Mouse (Mus musculus): Measurements from ENCODE around the gene Rbfox2. TPM values are rescaled to one million over a fixed set of nuclear protein-coding genes. Genes with fewer than 3 reads are reported as not detected.

Rbfox2 gene
- total RNA-seq, 2 experiments from 2014 or later, result 244 to 265 TPM

- DNase-seq (ENCODE audit: low spot score in 2 of 2), result no peak
- intact Hi-C loops (cut with DNase I), result no loop called here
Measured at GRCm38 (mm10) chr15:77058566-77058965, 248.2 kb downstream of the Rbfox2 start.

GRCm38 (mm10) chr15:77056791-77057051 lies 250.1 kb downstream of the Rbfox2 start:
- no peak for DNase-seq (ENCODE audit: low spot score in 2 of 2)
- intact Hi-C loops (cut with DNase I), result no loop called here

- peak in 1 of 2 experiments; percentile 59 for DNase-seq (ENCODE audit: low spot score in 2 of 2)
- intact Hi-C loops (cut with DNase I), result no loop called here
Measured at GRCm38 (mm10) chr15:77056001-77056790, 250.6 kb downstream of the Rbfox2 start.

GRCm38 (mm10) chr15:77054611-77055175 lies 252.1 kb downstream of the Rbfox2 start:
- DNase-seq (ENCODE audit: low spot score in 2 of 2), result no peak
- intact Hi-C loops (cut with DNase I), result no loop called here

- intact Hi-C loops (cut with DNase I), result no loop called here
- DNase-seq (ENCODE audit: low spot score in 2 of 2), result no peak
Measured at GRCm38 (mm10) chr15:77053021-77053420, 253.8 kb downstream of the Rbfox2 start.

- intact Hi-C loops (cut with DNase I), result no loop called here
- DNase-seq (ENCODE audit: low spot score in 2 of 2), result no peak
Measured at GRCm38 (mm10) chr15:77052176-77052575, 254.6 kb downstream of the Rbfox2 start.

- intact Hi-C loops (cut with DNase I), result no loop called here
- no peak for DNase-seq (ENCODE audit: low spot score in 2 of 2)
Measured at GRCm38 (mm10) chr15:77050570-77050969, 256.2 kb downstream of the Rbfox2 start, which contains the start of gene Mb. Gene Mb (minus strand): TSS chr15:77050670.

- intact Hi-C loops (cut with DNase I), result no loop called here
Measured at GRCm38 (mm10) chr15:77045609-77046008, 261.2 kb downstream of the Rbfox2 start.

GRCm38 (mm10) chr15:77044597-77045320 lies 262.0 kb downstream of the Rbfox2 start, which contains the start of gene Apol6:
Gene Apol6 (plus strand): TSS chr15:77044729.
- no peak for DNase-seq (ENCODE audit: low spot score in 2 of 2)
- intact Hi-C loops (cut with DNase I), result no loop called here

More at GRCm38 (mm10) chr15:77045609-77046008, 261.2 kb downstream of the Rbfox2 start:
- no peak for DNase-seq (ENCODE audit: low spot score in 2 of 2)

- intact Hi-C loops (cut with DNase I), result no loop called here
- no peak for DNase-seq (ENCODE audit: low spot score in 2 of 2)
Measured at GRCm38 (mm10) chr15:77040784-77041183, 266.0 kb downstream of the Rbfox2 start.

GRCm38 (mm10) chr15:77039211-77039700 lies 267.5 kb downstream of the Rbfox2 start:
- DNase-seq (ENCODE audit: low spot score in 2 of 2), result no peak
- intact Hi-C loops (cut with DNase I), result no loop called here

- intact Hi-C loops (cut with DNase I), result no loop called here
Measured at GRCm38 (mm10) chr15:77037278-77038161, 269.3 kb downstream of the Rbfox2 start.

GRCm38 (mm10) chr15:77036989-77037277 lies 269.9 kb downstream of the Rbfox2 start:
- DNase-seq (ENCODE audit: low spot score in 2 of 2), result no peak
- intact Hi-C loops (cut with DNase I), result no loop called here

More at GRCm38 (mm10) chr15:77037278-77038161, 269.3 kb downstream of the Rbfox2 start:
- peak in 1 of 2 experiments; percentile 52 for DNase-seq (ENCODE audit: low spot score in 2 of 2)

- peak in 1 of 2 experiments; percentile 59 for DNase-seq (ENCODE audit: low spot score in 2 of 2)
- intact Hi-C loops (cut with DNase I), result no loop called here
Measured at GRCm38 (mm10) chr15:77036320-77036988, 270.4 kb downstream of the Rbfox2 start.

- intact Hi-C loops (cut with DNase I), result no loop called here
- DNase-seq (ENCODE audit: low spot score in 2 of 2), result no peak
Measured at GRCm38 (mm10) chr15:77035643-77036042, 271.2 kb downstream of the Rbfox2 start.

- DNase-seq (ENCODE audit: low spot score in 2 of 2), result no peak
- intact Hi-C loops (cut with DNase I), result no loop called here
Measured at GRCm38 (mm10) chr15:77034526-77034925, 272.3 kb downstream of the Rbfox2 start.

- intact Hi-C loops (cut with DNase I), result no loop called here
Measured at GRCm38 (mm10) chr15:77031271-77031670, 275.5 kb downstream of the Rbfox2 start.

GRCm38 (mm10) chr15:77029331-77029991 lies 277.3 kb downstream of the Rbfox2 start:
- intact Hi-C loops (cut with DNase I), result no loop called here
- DNase-seq (ENCODE audit: low spot score in 2 of 2), result peak; percentile 53 to 65

More at GRCm38 (mm10) chr15:77031271-77031670, 275.5 kb downstream of the Rbfox2 start:
- DNase-seq (ENCODE audit: low spot score in 2 of 2), result peak in 1 of 2 experiments; percentile 29

Measured in left cerebral cortex, postnatal 25 days (tissue).